12 mouse cellular contexts compared by ENCODE assay signal in genomic region chr4:43727718-43728575, GRCm38 (mm10). TPM values are rescaled to one million over a fixed set of nuclear protein-coding genes. Genes with fewer than 3 reads are reported as not detected.
A peak's percentile ranks its signal among the peaks of the same experiment; 100 is the strongest.
DNase-seq lines count a peak whose midpoint lies in the region; ATAC-seq and TF ChIP-seq lines count a peak whose summit lies in the region.
"Had no signal": no experiment of that assay in that cellular context is flagged by ENCODE, and none has a peak within 500 bp of the region (broad histone marks: within the 10 kb centered on the region; RNA-seq: fewer than 3 reads in every experiment).

No protein-coding gene starts in this region.

- H3K27me3 ChIP-seq in lung, embryonic 15.5 days, result no peaks in the 10 kb centered on the region
- no peaks in the 10 kb centered on the region for H3K27me3 ChIP-seq in heart, postnatal 0 days (ENCODE audit: control insufficient read depth, insufficient read depth, low read length)

- TF ChIP-seq CTCF in gastrocnemius, adult 2 months (IDR thresholded peaks at IDR 0.05), result no peak
- no peak for TF ChIP-seq CTCF in heart, postnatal 0 days (IDR thresholded peaks at IDR 0.05; ENCODE audit: low read depth)

- peak; percentile 34 for DNase-seq in gastrocnemius, adult 2 months
- no peak for DNase-seq in gastrocnemius, postnatal 36 days
- DNase-seq in lung, postnatal 10 days, result no peak
- no peak for DNase-seq in heart, postnatal 0 days (ENCODE audit: low spot score)
- no peak for DNase-seq in cerebellum, postnatal 36 days
- no peak for DNase-seq in spleen, postnatal 10 days (ENCODE audit: low spot score in 2 of 2)
- DNase-seq: cerebellum, adult 18-20 months had no signal

- H3K9me3 ChIP-seq in lung, embryonic 15.5 days, result no peaks in the 10 kb centered on the region
- H3K9me3 ChIP-seq in heart, postnatal 0 days (replicated peaks; ENCODE audit: control insufficient read depth, low read length), result no peaks in the 10 kb centered on the region
- H3K9me3 ChIP-seq: forebrain, embryonic 12.5 days had no signal

- ATAC-seq in lung, embryonic 15.5 days (ENCODE audit: borderline replicate concordance, extremely low read depth, low FRiP score, low TSS enrichment), result no peak
- ATAC-seq in heart, postnatal 0 days (ENCODE audit: insufficient read depth, low read depth), result peak; percentile 24
- peak; percentile 69 for ATAC-seq in megakaryocyte-erythroid progenitor cell, adult 5-6 weeks (replicated peaks; ENCODE audit: low FRiP score, low TSS enrichment, poor library complexity, severe bottlenecking)

- 61% methylated on average over 7 of the region's 7 CpGs for WGBS in lung, embryonic 15.5 days
- 45% methylated on average over 7 of the region's 7 CpGs for WGBS in heart, postnatal 0 days

- H3K4me1 ChIP-seq in lung, embryonic 15.5 days, result peaks cover 55% of the 10 kb centered on the region
- H3K4me1 ChIP-seq in heart, postnatal 0 days (ENCODE audit: control insufficient read depth, insufficient read depth), result peaks cover 56% of the 10 kb centered on the region

- no peak overlapping the region for H3K9ac ChIP-seq in lung, embryonic 15.5 days
- no peak overlapping the region for H3K9ac ChIP-seq in heart, postnatal 0 days (replicated peaks; ENCODE audit: low read depth, low read length)
- H3K9ac ChIP-seq: forebrain, embryonic 12.5 days had no signal

- peak overlapping the region; percentile 60 for H3K4me3 ChIP-seq in gastrocnemius, adult 2 months
- no peak overlapping the region for H3K4me3 ChIP-seq in lung, embryonic 15.5 days
- no peak overlapping the region for H3K4me3 ChIP-seq in heart, postnatal 0 days (ENCODE audit: low read depth, low read length)
- H3K4me3 ChIP-seq: forebrain, embryonic 12.5 days had no signal

- H3K4me2 ChIP-seq in lung, embryonic 15.5 days, result no peak overlapping the region
- peak overlapping the region; percentile 10; the same call in 1 of the 2 replicates for H3K4me2 ChIP-seq in heart, postnatal 0 days (ENCODE audit: low read depth, low read length)
- H3K4me2 ChIP-seq: forebrain, embryonic 12.5 days had no signal

- no peak for TF ChIP-seq EP300 in heart, postnatal 0 days (IDR thresholded peaks at IDR 0.05; ENCODE audit: low read depth)

- intact Hi-C loops in gastrocnemius, adult 2 months (cut with DNase I), result loop anchor here (5.0 kb wide), 1 partner anchor 134 kb away; no protein-coding TSS in a partner anchor
- intact Hi-C loops in gastrocnemius, postnatal 36 days (cut with DNase I), result no loop called here

- H3K27ac ChIP-seq in gastrocnemius, adult 2 months, result peak overlapping the region; percentile 95
- peak overlapping the region; percentile 87 for H3K27ac ChIP-seq in lung, embryonic 15.5 days
- H3K27ac ChIP-seq in heart, postnatal 0 days (ENCODE audit: low read depth), result peak overlapping the region; percentile 97
- H3K27ac ChIP-seq: forebrain, embryonic 12.5 days had no signal

- H3K36me3 ChIP-seq in lung, embryonic 15.5 days, result no peaks in the 10 kb centered on the region
- no peaks in the 10 kb centered on the region for H3K36me3 ChIP-seq in heart, postnatal 0 days (replicated peaks; ENCODE audit: control insufficient read depth, insufficient read depth, low read length)
- H3K36me3 ChIP-seq: forebrain, embryonic 12.5 days had no signal

RNA-seq across cellular contexts. Expression of gene Hrct1, which starts 1.0 kb away (rescaled TPM):
- 1 to 10 TPM; 1.1 to 2.4 TPM for total RNA-seq in gastrocnemius, adult 2 months (2021)
- total RNA-seq in gastrocnemius, postnatal 36 days (2021), result 1 to 10 TPM; 1.2 to 2.0 TPM
- 1.1 and 1.3 TPM in 2 replicates for polyA plus RNA-seq in lung, embryonic 15.5 days (2015; fragmentation: Nextera tagmentation; extraction: Ambion mirVana)
- total RNA-seq in heart, postnatal 0 days (2014; rRNA removed; ENCODE audit: low replicate concordance), result 8.2 and 9.5 TPM in 2 replicates
- 4.5 and 4.9 TPM in 2 replicates for polyA plus RNA-seq in heart, postnatal 0 days (2015; fragmentation: Nextera tagmentation; extraction: Ambion mirVana)
- total RNA-seq in megakaryocyte-erythroid progenitor cell, adult 5-6 weeks (2014; fragmentation: Nextera tagmentation), result not detected in 2 replicates
- not detected in 2 replicates for total RNA-seq in megakaryocyte-erythroid progenitor cell, adult 5-6 weeks (2017)
- total RNA-seq: hematopoietic stem cell, adult 5-6 weeks had no signal
- polyA plus RNA-seq: forebrain, embryonic 12.5 days had no signal

RNA-seq across cellular contexts. Expression of gene Spaar, which starts 1.9 kb away (rescaled TPM):
- 1 to 10 TPM; 1.4 to 2.3 TPM for total RNA-seq in gastrocnemius, adult 2 months (2021)
- 1 to 10 TPM; 1.3 to 1.5 TPM for total RNA-seq in gastrocnemius, postnatal 36 days (2021)
- polyA plus RNA-seq in lung, embryonic 15.5 days (2015; fragmentation: Nextera tagmentation; extraction: Ambion mirVana), result 0.48 and 0.62 TPM in 2 replicates
- total RNA-seq in heart, postnatal 0 days (2014; rRNA removed; ENCODE audit: low replicate concordance), result 1.6 and 6.3 TPM in 2 replicates
- 1.1 and 1.3 TPM in 2 replicates for polyA plus RNA-seq in heart, postnatal 0 days (2015; fragmentation: Nextera tagmentation; extraction: Ambion mirVana)
- not detected in 2 replicates for total RNA-seq in megakaryocyte-erythroid progenitor cell, adult 5-6 weeks (2014; fragmentation: Nextera tagmentation)
- total RNA-seq in megakaryocyte-erythroid progenitor cell, adult 5-6 weeks (2017), result not detected in 2 replicates
- total RNA-seq: hematopoietic stem cell, adult 5-6 weeks had no signal
- polyA plus RNA-seq: forebrain, embryonic 12.5 days had no signal

RNA-seq across cellular contexts. Expression of gene Olfr71, which starts 17.9 kb away (rescaled TPM):
- total RNA-seq in gastrocnemius, adult 2 months (2021), result not detected
- total RNA-seq in gastrocnemius, postnatal 36 days (2021), result not detected
- not detected in 2 replicates for polyA plus RNA-seq in lung, embryonic 15.5 days (2015; fragmentation: Nextera tagmentation; extraction: Ambion mirVana)
- not detected in 2 replicates for total RNA-seq in heart, postnatal 0 days (2014; rRNA removed; ENCODE audit: low replicate concordance)
- not detected in 2 replicates for polyA plus RNA-seq in heart, postnatal 0 days (2015; fragmentation: Nextera tagmentation; extraction: Ambion mirVana)
- total RNA-seq in megakaryocyte-erythroid progenitor cell, adult 5-6 weeks (2014; fragmentation: Nextera tagmentation), result not detected in 2 replicates
- total RNA-seq in megakaryocyte-erythroid progenitor cell, adult 5-6 weeks (2017), result not detected in 2 replicates
- total RNA-seq: hematopoietic stem cell, adult 5-6 weeks; left cerebral cortex, adult 8-10 months had no signal

RNA-seq across cellular contexts. Expression of gene Olfr70, which starts 27.3 kb away (rescaled TPM):
- not detected for total RNA-seq in gastrocnemius, adult 2 months (2021)
- not detected for total RNA-seq in gastrocnemius, postnatal 36 days (2021)
- not detected in 2 replicates for polyA plus RNA-seq in lung, embryonic 15.5 days (2015; fragmentation: Nextera tagmentation; extraction: Ambion mirVana)
- 0.15 TPM in 1 of 2 replicates, not detected in the other for total RNA-seq in heart, postnatal 0 days (2014; rRNA removed; ENCODE audit: low replicate concordance)
- not detected in 2 replicates for polyA plus RNA-seq in heart, postnatal 0 days (2015; fragmentation: Nextera tagmentation; extraction: Ambion mirVana)
- total RNA-seq in megakaryocyte-erythroid progenitor cell, adult 5-6 weeks (2014; fragmentation: Nextera tagmentation), result not detected in 2 replicates
- not detected in 2 replicates for total RNA-seq in megakaryocyte-erythroid progenitor cell, adult 5-6 weeks (2017)
- total RNA-seq: hematopoietic stem cell, adult 5-6 weeks; left cerebral cortex, adult 8-10 months had no signal
- polyA plus RNA-seq: forebrain, embryonic 12.5 days had no signal

RNA-seq across cellular contexts. Expression of gene Olfr159, which starts 42.9 kb away (rescaled TPM):
- not detected for total RNA-seq in gastrocnemius, adult 2 months (2021)
- total RNA-seq in gastrocnemius, postnatal 36 days (2021), result not detected
- polyA plus RNA-seq in lung, embryonic 15.5 days (2015; fragmentation: Nextera tagmentation; extraction: Ambion mirVana), result not detected in 2 replicates
- total RNA-seq in heart, postnatal 0 days (2014; rRNA removed; ENCODE audit: low replicate concordance), result not detected in 2 replicates
- polyA plus RNA-seq in heart, postnatal 0 days (2015; fragmentation: Nextera tagmentation; extraction: Ambion mirVana), result not detected in 2 replicates
- not detected in 2 replicates for total RNA-seq in megakaryocyte-erythroid progenitor cell, adult 5-6 weeks (2014; fragmentation: Nextera tagmentation)
- not detected in 2 replicates for total RNA-seq in megakaryocyte-erythroid progenitor cell, adult 5-6 weeks (2017)
- total RNA-seq: hematopoietic stem cell, adult 5-6 weeks had no signal
- polyA plus RNA-seq: forebrain, embryonic 12.5 days had no signal
